Mouse (Mus musculus) stomach, postnatal 0 days (tissue): Measurements from ENCODE around the gene Scaf1.

Source experiments
- CTCF ChIP-seq: IDR thresholded peaks from 2 replicates; pipeline ENCODE4 v1.5.1; 2016; ENCODE audit warnings: antibody characterized with exemption, low read depth, mild to moderate bottlenecking, moderate library complexity
- EP300 ChIP-seq: optimal IDR thresholded peaks from 2 replicates; pipeline ENCODE3; 2016; ENCODE audit warnings: antibody characterized with exemption

- TF ChIP-seq CTCF (no peak), EP300 (no peak)
Observed at GRCm38 (mm10) chr7:45005321-45005992, 10.7 kb downstream of the Scaf1 start.
